Mouse (Mus musculus) embryonic facial prominence, embryonic 14.5 days (tissue): ENCODE data around the gene Naglu. TPM values are rescaled to one million over a fixed set of nuclear protein-coding genes. Genes with fewer than 3 reads are reported as not detected.

ENCODE experiments used
- ATAC-seq: fragments of 200-750 bp; cut with Nextera tagmentation; 2 replicates; pipeline ENCODE4 v1.8.0; 2017; ENCODE audit warnings: low read depth, moderate number of reproducible peaks, moderate TSS enrichment
- DNase-seq: peaks from one replicate; pipeline ENCODE4 v3.0.0-alpha.2; 2015; ENCODE audit warnings: low spot score
- H3K27ac ChIP-seq: fragments of 300-500 bp; sonication (generic); replicated peaks from 2 replicates; pipeline ENCODE4 v1.5.1; 2014; ENCODE audit warnings: low read depth, mild to moderate bottlenecking, low read length, moderate library complexity
- H3K27me3 ChIP-seq: fragments of 300-500 bp; sonication (generic); replicated peaks from 2 replicates; pipeline ENCODE4 v1.6.1; 2014; ENCODE audit warnings: low read length; ENCODE audit not compliant: control insufficient read depth, insufficient read depth
- H3K36me3 ChIP-seq: fragments of 300-500 bp; sonication (generic); 2 replicates; pipeline ENCODE4 v1.6.1; 2014; ENCODE audit warnings: low read length, mixed read lengths; ENCODE audit not compliant: control insufficient read depth, insufficient read depth
- H3K4me1 ChIP-seq: fragments of 300-500 bp; sonication (generic); 2 replicates; pipeline ENCODE4 v1.6.1; 2014; ENCODE audit warnings: antibody characterized with exemption, low read length; ENCODE audit not compliant: control insufficient read depth, insufficient read depth
- H3K4me2 ChIP-seq: fragments of 300-500 bp; sonication (generic); 2 replicates; pipeline ENCODE4 v1.6.1; 2014; ENCODE audit warnings: low read depth, mild to moderate bottlenecking, low read length, moderate library complexity, mixed read lengths
- H3K4me3 ChIP-seq: fragments of 300-500 bp; sonication (generic); 2 replicates; pipeline ENCODE4 v1.5.1; 2014; ENCODE audit warnings: low read depth, mild to moderate bottlenecking, low read length
- H3K9ac ChIP-seq: fragments of 300-500 bp; sonication (generic); 2 replicates; pipeline ENCODE4 v1.6.1; 2014; ENCODE audit warnings: low read depth, mild to moderate bottlenecking, low read length, moderate library complexity, mixed read lengths
- H3K9me3 ChIP-seq: fragments of 300-500 bp; sonication (generic); 2 replicates; pipeline ENCODE4 v1.6.1; 2016; ENCODE audit warnings: low read length; ENCODE audit not compliant: control insufficient read depth
- WGBS: fragments of 180-500 bp; shearing (Covaris S2); extraction: QIAGEN DNeasy Blood & Tissue Kit; methylation state at CpG from one replicate; pipeline ENCODE4 v1.1.7; 2014; 5-methylcytosine and 5-hydroxymethylcytosine counted together
- polyA plus RNA-seq: library from polyadenylated mRNA; unstranded; fragments of >200 nt; fragmentation: Nextera tagmentation; extraction: Ambion mirVana; gene quantifications from 2 replicates; pipeline ENCODE4 v1.2.1, GENCODE M21; 2014

Gene Naglu
- polyA plus RNA-seq, 1 experiment from 2014 or later: 13.9 TPM

GRCm38 (mm10) chr11:101033856-101034500 is 35.8 kb upstream of the Naglu start:
- H3K9ac ChIP-seq: no peak overlapping the region
- 95% methylated on average over 17 of the region's 17 CpGs for WGBS
- no peaks in the 10 kb centered on the region for H3K4me1 ChIP-seq
- no peak overlapping the region for H3K4me2 ChIP-seq
- H3K27me3 ChIP-seq: no peaks in the 10 kb centered on the region
- no peak for DNase-seq
- no peaks in the 10 kb centered on the region for H3K9me3 ChIP-seq
- H3K27ac ChIP-seq: no peak overlapping the region
- H3K4me3 ChIP-seq: no peak overlapping the region
- H3K36me3 ChIP-seq: peaks cover 82% of the 10 kb centered on the region
- ATAC-seq: no peak

DNA sequence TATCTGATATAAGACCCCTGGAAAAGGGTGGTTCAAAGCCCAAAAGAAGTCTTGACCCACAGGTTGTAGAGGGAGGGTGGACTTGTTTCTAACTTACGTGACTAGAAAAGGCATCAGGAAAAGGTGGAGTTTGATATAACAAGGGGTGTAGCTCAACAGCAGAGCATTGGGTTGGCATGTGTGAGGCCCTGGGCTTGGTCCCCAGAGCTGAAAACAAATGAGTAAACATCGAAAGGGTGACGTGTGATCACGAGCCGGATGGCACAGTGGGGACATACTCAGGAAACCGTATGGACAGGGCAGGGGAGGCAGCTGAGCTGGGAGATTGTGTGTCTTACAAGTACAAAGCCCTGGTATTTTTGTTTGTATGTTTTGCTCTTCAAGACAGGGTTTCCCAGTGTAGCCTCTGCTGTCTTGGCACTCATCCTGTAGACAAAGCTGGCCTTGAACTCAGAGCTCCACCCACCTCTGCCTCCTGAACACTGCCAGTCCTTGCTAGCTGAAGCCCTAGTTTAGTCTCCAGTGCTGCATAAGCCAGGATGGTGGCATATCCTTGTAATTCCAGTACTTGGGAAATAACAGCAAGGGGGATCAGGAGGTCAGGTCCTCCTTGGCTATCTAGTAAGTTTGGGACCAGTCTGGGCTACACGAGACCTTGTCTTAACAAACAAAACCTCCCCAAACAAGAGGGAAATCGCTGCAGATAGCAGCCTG is 35.0 kb upstream of the Naglu start:
- no peak overlapping the region for H3K9ac ChIP-seq
- no peak overlapping the region for H3K4me2 ChIP-seq
- ATAC-seq (no peak), DNase-seq (no peak)
- H3K9me3 ChIP-seq: no peaks in the 10 kb centered on the region
- H3K27me3 ChIP-seq: no peaks in the 10 kb centered on the region
- H3K27ac ChIP-seq: no peak overlapping the region
- H3K36me3 ChIP-seq: peaks cover 80% of the 10 kb centered on the region
- H3K4me3 ChIP-seq: no peak overlapping the region
- 88% methylated on average over 8 of the region's 8 CpGs for WGBS
- H3K4me1 ChIP-seq: no peaks in the 10 kb centered on the region

GRCm38 (mm10) chr11:101035328-101035695 is 34.5 kb upstream of the Naglu start:
- ATAC-seq: no peak

GRCm38 (mm10) chr11:101037795-101038194 is 32.0 kb upstream of the Naglu start:
- H3K4me1 ChIP-seq: no peaks in the 10 kb centered on the region
- 74% methylated on average over 10 of the region's 10 CpGs for WGBS
- H3K4me3 ChIP-seq: no peak overlapping the region
- H3K9ac ChIP-seq: no peak overlapping the region
- no peaks in the 10 kb centered on the region for H3K27me3 ChIP-seq
- no peak for DNase-seq
- H3K9me3 ChIP-seq: no peaks in the 10 kb centered on the region
- H3K27ac ChIP-seq: no peak overlapping the region
- no peak for ATAC-seq
- H3K4me2 ChIP-seq: no peak overlapping the region
- H3K36me3 ChIP-seq: peaks cover 75% of the 10 kb centered on the region

More at GRCm38 (mm10) chr11:101035328-101035695, 34.5 kb upstream of the Naglu start:
- Histone ChIP-seq H3K9ac (no peak overlapping the region), H3K36me3 (peaks cover 81% of the 10 kb centered on the region), H3K4me3 (no peak overlapping the region), H3K4me1 (no peaks in the 10 kb centered on the region), H3K9me3 (no peaks in the 10 kb centered on the region), H3K4me2 (no peak overlapping the region), H3K27me3 (no peaks in the 10 kb centered on the region), H3K27ac (no peak overlapping the region)
- WGBS: 85% methylated on average over 4 of the region's 4 CpGs
- no peak for DNase-seq

- ATAC-seq (no peak), DNase-seq (no peak)
- peaks cover 77% of the 10 kb centered on the region for H3K36me3 ChIP-seq
- no peaks in the 10 kb centered on the region for H3K9me3 ChIP-seq
- no peak overlapping the region for H3K9ac ChIP-seq
- no peaks in the 10 kb centered on the region for H3K27me3 ChIP-seq
- no peak overlapping the region for H3K27ac ChIP-seq
- H3K4me1 ChIP-seq: no peaks in the 10 kb centered on the region
- H3K4me3 ChIP-seq: no peak overlapping the region
- no peak overlapping the region for H3K4me2 ChIP-seq
- WGBS: 90% methylated on average over 4 of the region's 4 CpGs
Observed at GRCm38 (mm10) chr11:101045826-101046225, 24.0 kb upstream of the Naglu start.

DNA sequence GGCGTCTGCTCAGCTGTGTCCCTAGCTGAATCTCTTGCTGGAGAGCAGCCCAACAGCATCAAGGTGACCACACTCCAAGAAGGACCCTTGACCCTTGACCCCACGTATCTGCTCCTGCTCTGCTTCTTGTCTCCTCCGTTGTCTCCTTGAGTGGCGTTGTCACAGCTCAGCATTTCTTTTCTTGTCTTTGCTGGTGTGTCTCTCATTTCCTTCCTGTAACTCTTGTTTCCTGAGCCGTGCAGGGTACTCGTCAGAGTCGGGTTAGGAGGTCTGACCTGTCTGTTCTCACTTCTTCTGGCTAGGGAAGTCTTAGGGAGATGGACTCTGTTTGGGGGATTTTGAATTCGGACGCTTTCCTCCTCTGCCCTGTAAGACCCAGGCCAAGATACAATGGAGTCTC is 23.4 kb upstream of the Naglu start:
- no peaks in the 10 kb centered on the region for H3K9me3 ChIP-seq
- no peaks in the 10 kb centered on the region for H3K4me1 ChIP-seq
- H3K4me3 ChIP-seq: no peak overlapping the region
- no peak overlapping the region for H3K9ac ChIP-seq
- ATAC-seq (no peak), DNase-seq (no peak)
- no peak overlapping the region for H3K4me2 ChIP-seq
- WGBS: 60% methylated on average over 9 of the region's 9 CpGs
- peaks cover 78% of the 10 kb centered on the region for H3K36me3 ChIP-seq
- H3K27me3 ChIP-seq: no peaks in the 10 kb centered on the region
- H3K27ac ChIP-seq: no peak overlapping the region

DNA sequence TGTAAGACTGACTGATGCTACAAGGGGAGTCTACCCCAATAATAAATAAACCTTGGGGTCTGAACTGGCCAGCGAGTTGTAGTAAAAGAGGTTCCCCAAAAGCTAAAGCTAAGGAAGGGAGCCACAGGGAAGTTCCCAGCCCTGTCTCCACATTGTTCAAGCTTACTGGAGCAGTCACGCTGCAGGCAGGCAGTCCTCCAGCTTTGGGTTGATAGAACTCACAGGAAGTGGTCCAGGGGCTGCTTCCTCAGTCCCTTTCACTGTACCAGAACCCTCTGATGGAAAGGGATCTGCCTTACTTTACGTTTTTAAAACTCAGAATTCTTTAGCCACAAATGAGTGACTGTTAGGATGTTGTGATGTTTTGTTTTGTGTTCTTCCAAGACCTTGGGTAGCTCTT is 22.3 kb upstream of the Naglu start:
- no peaks in the 10 kb centered on the region for H3K9me3 ChIP-seq
- H3K27me3 ChIP-seq: no peaks in the 10 kb centered on the region
- ATAC-seq: no peak
- WGBS: 91% methylated on average over 3 of the region's 3 CpGs
- H3K36me3 ChIP-seq: peaks cover 82% of the 10 kb centered on the region
- H3K4me1 ChIP-seq: no peaks in the 10 kb centered on the region
- H3K4me3 ChIP-seq: no peak overlapping the region
- DNase-seq: no peak
- no peak overlapping the region for H3K4me2 ChIP-seq
- H3K27ac ChIP-seq: no peak overlapping the region
- no peak overlapping the region for H3K9ac ChIP-seq

- Histone ChIP-seq H3K9ac (no peak overlapping the region), H3K36me3 (peaks cover 68% of the 10 kb centered on the region), H3K4me3 (no peak overlapping the region), H3K4me1 (no peaks in the 10 kb centered on the region), H3K9me3 (no peaks in the 10 kb centered on the region), H3K4me2 (no peak overlapping the region), H3K27me3 (no peaks in the 10 kb centered on the region), H3K27ac (no peak overlapping the region)
- 86% methylated on average over 9 of the region's 9 CpGs for WGBS
- no peak for ATAC-seq
- no peak for DNase-seq
Observed at GRCm38 (mm10) chr11:101050359-101050758, 19.5 kb upstream of the Naglu start.

DNA sequence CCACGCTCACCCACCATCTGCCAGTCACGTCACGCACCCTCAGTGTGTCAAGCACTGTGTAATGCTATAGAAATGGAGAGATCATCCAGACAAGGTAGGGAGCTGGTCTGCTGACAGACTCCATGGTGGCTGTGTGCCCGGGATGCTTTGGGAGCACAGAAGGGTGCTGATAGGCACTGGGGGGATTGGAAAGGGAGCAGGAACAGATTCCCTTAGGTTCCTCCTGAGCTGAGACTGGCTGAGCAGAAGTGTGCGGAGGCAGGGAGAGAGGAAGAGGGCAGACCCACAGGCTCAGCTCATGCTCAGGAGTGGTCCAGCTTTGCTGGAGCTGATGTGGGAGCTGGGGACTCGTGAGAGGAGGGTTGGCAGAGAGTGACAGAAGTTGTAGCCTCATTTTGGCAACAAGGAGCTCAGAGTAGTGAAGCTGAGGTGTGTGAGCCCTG is 18.7 kb upstream of the Naglu start:
- no peak for ATAC-seq
- no peaks in the 10 kb centered on the region for H3K4me1 ChIP-seq
- no peaks in the 10 kb centered on the region for H3K27me3 ChIP-seq
- H3K36me3 ChIP-seq: peaks cover 63% of the 10 kb centered on the region
- no peaks in the 10 kb centered on the region for H3K9me3 ChIP-seq
- 86% methylated on average over 6 of the region's 6 CpGs for WGBS
- H3K9ac ChIP-seq: no peak overlapping the region
- H3K4me2 ChIP-seq: no peak overlapping the region
- no peak overlapping the region for H3K4me3 ChIP-seq
- no peak overlapping the region for H3K27ac ChIP-seq
- DNase-seq: no peak
